Mouse (Mus musculus): ENCODE measurements around the gene Urah. TPM values are rescaled to one million over a fixed set of nuclear protein-coding genes. Genes with fewer than 3 reads are reported as not detected.

Urah gene
- polyA plus RNA-seq, 1 experiment, result not detected

GRCm38 (mm10) chr7:140840750-140841735 lies 6.2 kb downstream of the Urah start:
- Histone ChIP-seq H3K36me3 (ENCODE audit: control insufficient read depth, insufficient read depth, low read length) (no peaks in the 10 kb centered on the region), H3K4me3 (ENCODE audit: control insufficient read depth, low read depth, low read length) (no peak overlapping the region), H3K27me3 (ENCODE audit: control insufficient read depth, insufficient read depth, low read length) (no peaks in the 10 kb centered on the region), H3K4me1 (ENCODE audit: control insufficient read depth, insufficient read depth, low read length) (peaks cover 3% of the 10 kb centered on the region; the same call in 1 of the 2 replicates), H3K27ac (ENCODE audit: control insufficient read depth, insufficient read depth, low read depth, low read length) (no peak overlapping the region)
- TF ChIP-seq CTCF (IDR thresholded peaks at IDR 0.05; ENCODE audit: control insufficient read depth, insufficient read depth, insufficient replicate concordance, low read depth, low read length) (no peak), POLR2A (IDR thresholded peaks at IDR 0.05; ENCODE audit: control insufficient read depth, low read depth, low read length) (no peak)

GRCm38 (mm10) chr7:140843806-140844205 lies 9.0 kb downstream of the Urah start:
- no peaks in the 10 kb centered on the region for H3K27me3 ChIP-seq (ENCODE audit: control insufficient read depth, insufficient read depth, low read length)

GRCm38 (mm10) chr7:140844905-140845665 lies 10.3 kb downstream of the Urah start, which contains the start of gene Scgb1c1:
TSS of gene Scgb1c1 (plus strand) at chr7:140845547.
- Histone ChIP-seq H3K4me1 (ENCODE audit: control insufficient read depth, insufficient read depth, low read length) (peaks cover 3% of the 10 kb centered on the region; the same call in 1 of the 2 replicates), H3K36me3 (ENCODE audit: control insufficient read depth, insufficient read depth, low read length) (no peaks in the 10 kb centered on the region), H3K27me3 (ENCODE audit: control insufficient read depth, insufficient read depth, low read length) (no peaks in the 10 kb centered on the region), H3K4me3 (ENCODE audit: control insufficient read depth, low read depth, low read length) (peak within 1 kb of the TSS; percentile 74), H3K27ac (ENCODE audit: control insufficient read depth, insufficient read depth, low read depth, low read length) (no peak within 1 kb of the TSS)
- TF ChIP-seq CTCF (IDR thresholded peaks at IDR 0.05; ENCODE audit: control insufficient read depth, insufficient read depth, insufficient replicate concordance, low read depth, low read length) (peak; percentile 68; the same call in 1 of the 2 replicates), POLR2A (IDR thresholded peaks at IDR 0.05; ENCODE audit: control insufficient read depth, low read depth, low read length) (no peak)

More at GRCm38 (mm10) chr7:140843806-140844205, 9.0 kb downstream of the Urah start:
- TF ChIP-seq CTCF (IDR thresholded peaks at IDR 0.05; ENCODE audit: control insufficient read depth, insufficient read depth, insufficient replicate concordance, low read depth, low read length) (no peak), POLR2A (IDR thresholded peaks at IDR 0.05; ENCODE audit: control insufficient read depth, low read depth, low read length) (no peak)
- H3K36me3 ChIP-seq (ENCODE audit: control insufficient read depth, insufficient read depth, low read length), result no peaks in the 10 kb centered on the region
- H3K4me1 ChIP-seq (ENCODE audit: control insufficient read depth, insufficient read depth, low read length), result peaks cover 3% of the 10 kb centered on the region; the same call in 1 of the 2 replicates
- H3K4me3 ChIP-seq (ENCODE audit: control insufficient read depth, low read depth, low read length), result no peak overlapping the region
- no peak overlapping the region for H3K27ac ChIP-seq (ENCODE audit: control insufficient read depth, insufficient read depth, low read depth, low read length)

GRCm38 (mm10) chr7:140845683-140846082 lies 10.9 kb downstream of the Urah start:
- TF ChIP-seq CTCF (IDR thresholded peaks at IDR 0.05; ENCODE audit: control insufficient read depth, insufficient read depth, insufficient replicate concordance, low read depth, low read length) (no peak), POLR2A (IDR thresholded peaks at IDR 0.05; ENCODE audit: control insufficient read depth, low read depth, low read length) (no peak)
- Histone ChIP-seq H3K27ac (ENCODE audit: control insufficient read depth, insufficient read depth, low read depth, low read length) (no peak overlapping the region), H3K27me3 (ENCODE audit: control insufficient read depth, insufficient read depth, low read length) (no peaks in the 10 kb centered on the region), H3K4me3 (ENCODE audit: control insufficient read depth, low read depth, low read length) (peak overlapping the region; percentile 74), H3K4me1 (ENCODE audit: control insufficient read depth, insufficient read depth, low read length) (peaks cover 3% of the 10 kb centered on the region; the same call in 1 of the 2 replicates), H3K36me3 (ENCODE audit: control insufficient read depth, insufficient read depth, low read length) (no peaks in the 10 kb centered on the region)

- TF ChIP-seq POLR2A (IDR thresholded peaks at IDR 0.05; ENCODE audit: control insufficient read depth, low read depth, low read length) (no peak), CTCF (IDR thresholded peaks at IDR 0.05; ENCODE audit: control insufficient read depth, insufficient read depth, insufficient replicate concordance, low read depth, low read length) (no peak)
- H3K4me3 ChIP-seq (ENCODE audit: control insufficient read depth, low read depth, low read length), result peak overlapping the region; percentile 74
- H3K4me1 ChIP-seq (ENCODE audit: control insufficient read depth, insufficient read depth, low read length), result peaks cover 3% of the 10 kb centered on the region; the same call in 1 of the 2 replicates
- no peak overlapping the region for H3K27ac ChIP-seq (ENCODE audit: control insufficient read depth, insufficient read depth, low read depth, low read length)
- no peaks in the 10 kb centered on the region for H3K36me3 ChIP-seq (ENCODE audit: control insufficient read depth, insufficient read depth, low read length)
- H3K27me3 ChIP-seq (ENCODE audit: control insufficient read depth, insufficient read depth, low read length), result no peaks in the 10 kb centered on the region
Observed at GRCm38 (mm10) chr7:140846676-140847075, 11.9 kb downstream of the Urah start.

GRCm38 (mm10) chr7:140847755-140848580 lies 13.2 kb downstream of the Urah start, which contains the start of gene Odf3:
TSS of gene Odf3 (plus strand) at chr7:140847805.
- H3K4me1 ChIP-seq (ENCODE audit: control insufficient read depth, insufficient read depth, low read length), result peaks cover 3% of the 10 kb centered on the region; the same call in 1 of the 2 replicates
- H3K36me3 ChIP-seq (ENCODE audit: control insufficient read depth, insufficient read depth, low read length), result no peaks in the 10 kb centered on the region
- no peaks in the 10 kb centered on the region for H3K27me3 ChIP-seq (ENCODE audit: control insufficient read depth, insufficient read depth, low read length)
- H3K4me3 ChIP-seq (ENCODE audit: control insufficient read depth, low read depth, low read length), result peak within 1 kb of the TSS; percentile 74
- 0 out of 2 replicates have a peak within 1 kb of the TSS, but pooled peaks have one; percentile 40 for H3K27ac ChIP-seq (ENCODE audit: control insufficient read depth, insufficient read depth, low read depth, low read length)
- TF ChIP-seq CTCF (IDR thresholded peaks at IDR 0.05; ENCODE audit: control insufficient read depth, insufficient read depth, insufficient replicate concordance, low read depth, low read length), result no peak
- TF ChIP-seq POLR2A (IDR thresholded peaks at IDR 0.05; ENCODE audit: control insufficient read depth, low read depth, low read length), result peak; percentile 23; the same call in 1 of the 2 replicates
